Comparison of ENCODE assay signal across 8 mouse cellular contexts in genomic region chr5:115404241-115404794, GRCm38 (mm10). TPM values are rescaled to one million over a fixed set of nuclear protein-coding genes. Genes with fewer than 3 reads are reported as not detected.
DNase-seq lines count a peak whose midpoint lies in the region; ATAC-seq lines count a peak whose summit lies in the region.

No protein-coding gene starts in this region.

- no peak for ATAC-seq in heart, embryonic 11.5 days (replicated peaks; ENCODE audit: insufficient number of reproducible peaks, low FRiP score, low TSS enrichment)
- peak; percentile 82; the same call in 1 of the 2 replicates for ATAC-seq in embryonic facial prominence, embryonic 12.5 days (ENCODE audit: insufficient number of reproducible peaks, insufficient read depth, low FRiP score, low TSS enrichment)
- ATAC-seq in midbrain, embryonic 15.5 days (replicated peaks), result peak; percentile 62

- 2% methylated on average over 18 of the region's 18 CpGs for WGBS in heart, embryonic 11.5 days (ENCODE audit: insufficient replicate concordance)
- WGBS in embryonic facial prominence, embryonic 12.5 days, result under 1% methylated on average over 18 of the region's 18 CpGs
- WGBS in midbrain, embryonic 15.5 days, result 3% methylated on average over 18 of the region's 18 CpGs

- H3K4me3 ChIP-seq in heart, embryonic 11.5 days (ENCODE audit: low read depth, low read length), result peak overlapping the region; percentile 32
- 0 out of 2 replicates have a peak overlapping the region, but pooled peaks have one; percentile 13 for H3K4me3 ChIP-seq in embryonic facial prominence, embryonic 12.5 days
- peak overlapping the region; percentile 10 for H3K4me3 ChIP-seq in midbrain, embryonic 15.5 days

- H3K27ac ChIP-seq in heart, embryonic 11.5 days (ENCODE audit: low read depth, low read length), result no peak overlapping the region
- H3K27ac ChIP-seq in embryonic facial prominence, embryonic 12.5 days, result peak overlapping the region; percentile 89
- peak overlapping the region; percentile 87 for H3K27ac ChIP-seq in midbrain, embryonic 15.5 days

- no peaks in the 10 kb centered on the region for H3K36me3 ChIP-seq in heart, embryonic 11.5 days (ENCODE audit: control insufficient read depth, insufficient read depth, low read length)
- H3K36me3 ChIP-seq in embryonic facial prominence, embryonic 12.5 days, result no peaks in the 10 kb centered on the region
- H3K36me3 ChIP-seq in midbrain, embryonic 15.5 days (replicated peaks), result no peaks in the 10 kb centered on the region

- no peaks in the 10 kb centered on the region for H3K9me3 ChIP-seq in heart, embryonic 11.5 days (replicated peaks; ENCODE audit: control insufficient read depth, low read length)
- H3K9me3 ChIP-seq in embryonic facial prominence, embryonic 12.5 days, result no peaks in the 10 kb centered on the region
- H3K9me3 ChIP-seq in midbrain, embryonic 15.5 days, result no peaks in the 10 kb centered on the region

- peaks cover 14% of the 10 kb centered on the region; the same call in 1 of the 2 replicates for H3K27me3 ChIP-seq in heart, embryonic 11.5 days (ENCODE audit: control insufficient read depth, insufficient read depth, low read length)
- no peaks in the 10 kb centered on the region for H3K27me3 ChIP-seq in embryonic facial prominence, embryonic 12.5 days
- no peaks in the 10 kb centered on the region for H3K27me3 ChIP-seq in midbrain, embryonic 15.5 days (replicated peaks)

- H3K4me2 ChIP-seq in heart, embryonic 11.5 days, result peak overlapping the region; percentile 65
- peak overlapping the region; percentile 52 for H3K4me2 ChIP-seq in embryonic facial prominence, embryonic 12.5 days (replicated peaks)
- peak overlapping the region; percentile 46 for H3K4me2 ChIP-seq in midbrain, embryonic 15.5 days

- no peak for DNase-seq in heart, adult 11 months
- DNase-seq in MN1 (ENCODE audit: low spot score), result peak; percentile 65
- DNase-seq in layer of hippocampus, adult 9-11 months, result peak; percentile 26
- no peak for DNase-seq in B cell, adult 2 months
- no peak for DNase-seq in spleen, adult 18-20 months

- H3K4me1 ChIP-seq in heart, embryonic 11.5 days (ENCODE audit: control insufficient read depth, insufficient read depth, low read length), result no peaks in the 10 kb centered on the region; the same call in 1 of the 2 replicates
- peaks cover 15% of the 10 kb centered on the region for H3K4me1 ChIP-seq in embryonic facial prominence, embryonic 12.5 days
- H3K4me1 ChIP-seq in midbrain, embryonic 15.5 days, result peaks cover 22% of the 10 kb centered on the region

- peak overlapping the region; percentile 54; the same call in 1 of the 2 replicates for H3K9ac ChIP-seq in heart, embryonic 11.5 days (ENCODE audit: low read depth, low read length)
- H3K9ac ChIP-seq in embryonic facial prominence, embryonic 12.5 days, result peak overlapping the region; percentile 28; the same call in 1 of the 2 replicates
- peak overlapping the region; percentile 45; the same call in 1 of the 2 replicates for H3K9ac ChIP-seq in midbrain, embryonic 15.5 days

RNA-seq across cellular contexts. Expression of gene Msi1, which starts 25.1 kb away (rescaled TPM):
- 7.6 and 9.4 TPM in 2 replicates for polyA plus RNA-seq in heart, embryonic 11.5 days (2014; fragmentation: Nextera tagmentation; extraction: Ambion mirVana)
- polyA plus RNA-seq in embryonic facial prominence, embryonic 12.5 days (2016; fragmentation: Nextera tagmentation; extraction: Ambion mirVana), result 38.7 and 40.2 TPM in 2 replicates
- 65.9 and 66.3 TPM in 2 replicates for polyA plus RNA-seq in midbrain, embryonic 15.5 days (2015; fragmentation: Nextera tagmentation; extraction: Ambion mirVana)

RNA-seq across cellular contexts. Expression of gene Cox6a1, which starts 55.5 kb away (rescaled TPM):
- polyA plus RNA-seq in heart, embryonic 11.5 days (2014; fragmentation: Nextera tagmentation; extraction: Ambion mirVana), result 1,289 and 1,331 TPM in 2 replicates
- 652 and 721 TPM in 2 replicates for polyA plus RNA-seq in embryonic facial prominence, embryonic 12.5 days (2016; fragmentation: Nextera tagmentation; extraction: Ambion mirVana)
- polyA plus RNA-seq in midbrain, embryonic 15.5 days (2015; fragmentation: Nextera tagmentation; extraction: Ambion mirVana), result 1,062 and 1,092 TPM in 2 replicates

Comparison
In these comparisons a context has a peak if more than half of its experiments do, and no peak if none do; other contexts are left out.
1. DNase-seq: peak in MN1 (single experiment) and layer of hippocampus, adult 9-11 months (single experiment); none in heart, adult 11 months (single experiment), B cell, adult 2 months (0 of 2) and spleen, adult 18-20 months (0 of 2).
2. Peak in every context shown above with its lines, with median percentiles within 50 percentile points of each other: H3K4me2 ChIP-seq, H3K4me3 ChIP-seq and H3K9ac ChIP-seq.